Mouse (Mus musculus) C2C12 (cell line): ENCODE measurements at regions not wholly inside any gene's neighbourhood (a gene's known extent, or its start where the extent isn't known, plus 50 kb on each side); places are given as distances from the start of the nearest gene placed in this dataset.

ENCODE experiments used
- CTCF ChIP-seq: IDR thresholded peaks from one replicate; pipeline ENCODE4 v1.5.1; 2011; ENCODE audit not compliant: control insufficient read depth, insufficient read depth, insufficient read length
- FOSL1 ChIP-seq: IDR thresholded peaks from one replicate; pipeline ENCODE4 v1.8.0; 2011; ENCODE audit warnings: mild to moderate bottlenecking, low read length; ENCODE audit not compliant: poor library complexity, insufficient read depth, severe bottlenecking
- MAX ChIP-seq: IDR thresholded peaks from one replicate; pipeline ENCODE4 v1.6.1; 2011; ENCODE audit warnings: mild to moderate bottlenecking, control low read depth
- MYOD1 ChIP-seq: IDR thresholded peaks from one replicate; pipeline ENCODE4 v1.6.1; 2011; ENCODE audit warnings: low read depth; ENCODE audit not compliant: control insufficient read depth, insufficient read length
- MYOG ChIP-seq: IDR thresholded peaks from one replicate; pipeline ENCODE4 v1.6.1; 2011; ENCODE audit not compliant: control insufficient read depth, insufficient read length; ENCODE audit errors: extremely low read depth
- USF1 ChIP-seq: IDR thresholded peaks from one replicate; pipeline ENCODE4 v1.6.1; 2011; ENCODE audit warnings: low read depth, mild to moderate bottlenecking, control low read depth, moderate library complexity

DNA sequence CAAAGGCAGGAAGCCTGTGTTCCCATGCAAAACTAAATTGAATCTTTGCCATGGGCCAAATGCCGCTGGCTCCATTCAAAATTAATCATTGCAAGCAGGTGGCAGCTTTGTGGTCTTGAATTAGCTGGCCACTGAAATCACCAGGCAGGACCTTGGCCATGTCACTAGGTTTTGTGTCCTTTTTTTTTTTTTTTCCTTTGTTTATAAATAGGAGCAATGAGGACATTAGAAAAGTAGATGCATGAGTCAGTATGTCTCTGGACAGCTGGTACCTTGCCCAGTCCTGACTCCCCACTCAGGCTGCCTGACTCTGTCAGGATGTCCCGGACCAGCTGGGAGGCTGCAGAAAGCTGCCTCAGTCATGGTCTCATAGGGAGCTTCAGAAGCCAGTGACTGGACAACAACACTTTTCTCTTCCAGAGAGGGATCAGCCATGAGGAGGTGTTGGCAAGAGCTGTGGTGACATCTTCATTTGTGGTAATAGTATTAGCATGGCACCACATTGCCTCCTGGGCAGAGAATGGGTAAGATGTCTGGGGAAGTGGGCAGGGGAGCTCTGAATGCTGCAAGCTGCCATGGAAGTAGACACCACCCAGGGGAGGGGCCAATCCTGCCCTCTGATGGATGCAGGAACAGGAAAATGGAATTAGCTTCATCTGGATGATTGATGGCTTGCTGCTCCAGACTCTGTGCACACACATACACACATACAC is 55.4 kb upstream of the Msx1 start:
- TF ChIP-seq CTCF (no peak), MYOG (no peak), MAX (no peak), FOSL1 (no peak), USF1 (no peak), MYOD1 (peak; percentile 32)
